Mouse (Mus musculus) heart, postnatal 36 days (tissue): ENCODE measurements at regions not wholly inside any gene's neighbourhood (a gene's known extent, or its start where the extent isn't known, plus 50 kb on each side); places are given as distances from the start of the nearest gene placed in this dataset.

Experiments used
- DNase-seq, 2 experiments: peaks; one replicate each; pipeline ENCODE4 v3.0.0; 2021 to 2022
- intact Hi-C: fragments of 180-260 bp; cut with DNase I; formaldehyde crosslinking; loops from one replicate; pipeline ENCODE4 v1.15.1; 2025

GRCm38 (mm10) chr17:81941317-81941716 is 203.1 kb upstream of the Slc8a1 start:
- intact Hi-C loops: no loop called here
- DNase-seq: no peak

- no peak for DNase-seq
- intact Hi-C loops: no loop called here
Observed at GRCm38 (mm10) chr17:81930736-81931135, 192.6 kb upstream of the Slc8a1 start.

GRCm38 (mm10) chr17:81906481-81907012 is 168.4 kb upstream of the Slc8a1 start:
- DNase-seq: no peak
- intact Hi-C loops: no loop called here

GRCm38 (mm10) chr17:81901999-81902665 is 164.0 kb upstream of the Slc8a1 start:
- DNase-seq: no peak
- intact Hi-C loops: no loop called here

GRCm38 (mm10) chr17:81898984-81899383 is 160.8 kb upstream of the Slc8a1 start:
- intact Hi-C loops: no loop called here
- no peak for DNase-seq

- no peak for DNase-seq
- intact Hi-C loops: no loop called here
Observed at GRCm38 (mm10) chr17:81878136-81878535, 140.0 kb upstream of the Slc8a1 start.

GRCm38 (mm10) chr17:81866683-81867082 is 128.5 kb upstream of the Slc8a1 start:
- DNase-seq: no peak
- intact Hi-C loops: no loop called here

GRCm38 (mm10) chr17:81849298-81849967 is 111.3 kb upstream of the Slc8a1 start:
- no peak for DNase-seq
- intact Hi-C loops: no loop called here

- intact Hi-C loops: no loop called here
Observed at GRCm38 (mm10) chr17:81843793-81844192, 105.6 kb upstream of the Slc8a1 start.

GRCm38 (mm10) chr17:81797827-81798376 is 59.7 kb upstream of the Slc8a1 start:
- intact Hi-C loops: no loop called here
- no peak for DNase-seq

More at GRCm38 (mm10) chr17:81843793-81844192, 105.6 kb upstream of the Slc8a1 start:
- DNase-seq: peak in 1 of 2 experiments; percentile 4

- DNase-seq: no peak
- intact Hi-C loops: loop anchor here (5.0 kb wide), 1 partner anchor 131 kb away; no protein-coding TSS in a partner anchor
Observed at GRCm38 (mm10) chr17:81788781-81789180, 50.6 kb upstream of the Slc8a1 start.
